Mouse (Mus musculus): ENCODE results near the gene Ankrd27. TPM values are rescaled to one million over a fixed set of nuclear protein-coding genes. Genes with fewer than 3 reads are reported as not detected.

The Ankrd27 gene
- polyA plus RNA-seq (2014; fragmentation: Nextera tagmentation; extraction: Ambion mirVana): 31.5 and 36.4 TPM in 2 replicates

GRCm38 (mm10) chr7:35586055-35586905 lies at the start of gene Ankrd27:
TSS of gene Ankrd27 (plus strand) at chr7:35586244.
- H3K9me3 ChIP-seq (replicated peaks; ENCODE audit: control insufficient read depth, low read length): no peaks in the 10 kb centered on the region
- peaks cover 21% of the 10 kb centered on the region for H3K27me3 ChIP-seq (ENCODE audit: control insufficient read depth, insufficient read depth, low read length)
- H3K4me1 ChIP-seq (ENCODE audit: control insufficient read depth, insufficient read depth, low read length): peaks cover 3% of the 10 kb centered on the region; the same call in 1 of the 2 replicates
- DNase-seq (ENCODE audit: low spot score) (peak; percentile 98), ATAC-seq (replicated peaks; ENCODE audit: insufficient number of reproducible peaks, low FRiP score, low TSS enrichment, low read depth) (peak; percentile 99)
- H3K27ac ChIP-seq (replicated peaks; ENCODE audit: low read depth, low read length): no peak within 1 kb of the TSS
- H3K4me2 ChIP-seq (ENCODE audit: low read depth, low read length): peak within 1 kb of the TSS; percentile 96
- peak within 1 kb of the TSS; percentile 81 for H3K4me3 ChIP-seq (ENCODE audit: low read depth, low read length)
- H3K36me3 ChIP-seq (replicated peaks; ENCODE audit: control insufficient read depth, insufficient read depth, low read depth, low read length): no peaks in the 10 kb centered on the region
- WGBS: under 1% methylated on average over 48 of the region's 49 CpGs
- H3K9ac ChIP-seq (replicated peaks; ENCODE audit: low read length): peak within 1 kb of the TSS; percentile 80

GRCm38 (mm10) chr7:35537562-35537961 lies 48.5 kb upstream of the Ankrd27 start, which contains the start of gene Tdrd12:
TSS of gene Tdrd12 (minus strand) at chr7:35537745.
- H3K36me3 ChIP-seq (replicated peaks; ENCODE audit: control insufficient read depth, insufficient read depth, low read depth, low read length): no peaks in the 10 kb centered on the region
- no peak within 1 kb of the TSS for H3K4me2 ChIP-seq (ENCODE audit: low read depth, low read length)
- DNase-seq (ENCODE audit: low spot score) (no peak), ATAC-seq (replicated peaks; ENCODE audit: insufficient number of reproducible peaks, low FRiP score, low TSS enrichment, low read depth) (no peak)
- H3K9me3 ChIP-seq (replicated peaks; ENCODE audit: control insufficient read depth, low read length): no peaks in the 10 kb centered on the region
- H3K4me3 ChIP-seq (ENCODE audit: low read depth, low read length): no peak within 1 kb of the TSS
- no peak within 1 kb of the TSS for H3K27ac ChIP-seq (replicated peaks; ENCODE audit: low read depth, low read length)
- no peaks in the 10 kb centered on the region for H3K4me1 ChIP-seq (ENCODE audit: control insufficient read depth, insufficient read depth, low read length)
- H3K9ac ChIP-seq (replicated peaks; ENCODE audit: low read length): no peak within 1 kb of the TSS
- 83% methylated on average over 17 of the region's 17 CpGs for WGBS
- H3K27me3 ChIP-seq (ENCODE audit: control insufficient read depth, insufficient read depth, low read length): no peaks in the 10 kb centered on the region

GRCm38 (mm10) chr7:35545881-35546280 lies 40.2 kb upstream of the Ankrd27 start:
- no peaks in the 10 kb centered on the region for H3K9me3 ChIP-seq (replicated peaks; ENCODE audit: control insufficient read depth, low read length)
- no peaks in the 10 kb centered on the region for H3K36me3 ChIP-seq (replicated peaks; ENCODE audit: control insufficient read depth, insufficient read depth, low read depth, low read length)
- H3K27ac ChIP-seq (replicated peaks; ENCODE audit: low read depth, low read length): no peak overlapping the region
- WGBS: 36% methylated on average over 4 of the region's 4 CpGs
- no peak overlapping the region for H3K4me2 ChIP-seq (ENCODE audit: low read depth, low read length)
- ATAC-seq (replicated peaks; ENCODE audit: insufficient number of reproducible peaks, low FRiP score, low TSS enrichment, low read depth) (no peak), DNase-seq (ENCODE audit: low spot score) (peak; percentile 85)
- H3K4me1 ChIP-seq (ENCODE audit: control insufficient read depth, insufficient read depth, low read length): no peaks in the 10 kb centered on the region
- H3K4me3 ChIP-seq (ENCODE audit: low read depth, low read length): no peak overlapping the region
- H3K27me3 ChIP-seq (ENCODE audit: control insufficient read depth, insufficient read depth, low read length): no peaks in the 10 kb centered on the region
- no peak overlapping the region for H3K9ac ChIP-seq (replicated peaks; ENCODE audit: low read length)

- Histone ChIP-seq H3K9me3 (replicated peaks; ENCODE audit: control insufficient read depth, low read length) (no peaks in the 10 kb centered on the region), H3K27me3 (ENCODE audit: control insufficient read depth, insufficient read depth, low read length) (no peaks in the 10 kb centered on the region)
- DNase-seq (ENCODE audit: low spot score): peak; percentile 6
Measured at GRCm38 (mm10) chr7:35553751-35554604, 32.1 kb upstream of the Ankrd27 start.

GRCm38 (mm10) chr7:35554605-35555175 lies 31.4 kb upstream of the Ankrd27 start:
- Histone ChIP-seq H3K4me2 (ENCODE audit: low read depth, low read length) (peak overlapping the region; percentile 95), H3K9ac (replicated peaks; ENCODE audit: low read length) (peak overlapping the region; percentile 96), H3K27ac (replicated peaks; ENCODE audit: low read depth, low read length) (peak overlapping the region; percentile 92), H3K27me3 (ENCODE audit: control insufficient read depth, insufficient read depth, low read length) (no peaks in the 10 kb centered on the region), H3K4me3 (ENCODE audit: low read depth, low read length) (peak overlapping the region; percentile 75), H3K9me3 (replicated peaks; ENCODE audit: control insufficient read depth, low read length) (no peaks in the 10 kb centered on the region), H3K4me1 (ENCODE audit: control insufficient read depth, insufficient read depth, low read length) (no peaks in the 10 kb centered on the region), H3K36me3 (replicated peaks; ENCODE audit: control insufficient read depth, insufficient read depth, low read depth, low read length) (no peaks in the 10 kb centered on the region)
- ATAC-seq (replicated peaks; ENCODE audit: insufficient number of reproducible peaks, low FRiP score, low TSS enrichment, low read depth): no peak
- 7% methylated on average over 28 of the region's 28 CpGs for WGBS
- DNase-seq (ENCODE audit: low spot score): peak; percentile 33

More at GRCm38 (mm10) chr7:35553751-35554604, 32.1 kb upstream of the Ankrd27 start:
- ATAC-seq (replicated peaks; ENCODE audit: insufficient number of reproducible peaks, low FRiP score, low TSS enrichment, low read depth): no peak
- no peak overlapping the region for H3K27ac ChIP-seq (replicated peaks; ENCODE audit: low read depth, low read length)
- WGBS: 61% methylated on average over 10 of the region's 10 CpGs
- H3K36me3 ChIP-seq (replicated peaks; ENCODE audit: control insufficient read depth, insufficient read depth, low read depth, low read length): no peaks in the 10 kb centered on the region
- no peak overlapping the region for H3K9ac ChIP-seq (replicated peaks; ENCODE audit: low read length)
- no peak overlapping the region for H3K4me2 ChIP-seq (ENCODE audit: low read depth, low read length)
- H3K4me1 ChIP-seq (ENCODE audit: control insufficient read depth, insufficient read depth, low read length): no peaks in the 10 kb centered on the region
- no peak overlapping the region for H3K4me3 ChIP-seq (ENCODE audit: low read depth, low read length)

- peak overlapping the region; percentile 96 for H3K9ac ChIP-seq (replicated peaks; ENCODE audit: low read length)
- no peaks in the 10 kb centered on the region for H3K9me3 ChIP-seq (replicated peaks; ENCODE audit: control insufficient read depth, low read length)
- WGBS: under 1% methylated on average over 89 of the region's 93 CpGs
- H3K4me1 ChIP-seq (ENCODE audit: control insufficient read depth, insufficient read depth, low read length): no peaks in the 10 kb centered on the region
- ATAC-seq (replicated peaks; ENCODE audit: insufficient number of reproducible peaks, low FRiP score, low TSS enrichment, low read depth) (peak; percentile 90), DNase-seq (ENCODE audit: low spot score) (peak; percentile 94)
- no peaks in the 10 kb centered on the region for H3K27me3 ChIP-seq (ENCODE audit: control insufficient read depth, insufficient read depth, low read length)
- peak overlapping the region; percentile 95 for H3K4me2 ChIP-seq (ENCODE audit: low read depth, low read length)
- H3K27ac ChIP-seq (replicated peaks; ENCODE audit: low read depth, low read length): peak overlapping the region; percentile 92
- H3K36me3 ChIP-seq (replicated peaks; ENCODE audit: control insufficient read depth, insufficient read depth, low read depth, low read length): no peaks in the 10 kb centered on the region
- peak overlapping the region; percentile 75 for H3K4me3 ChIP-seq (ENCODE audit: low read depth, low read length)
Measured at GRCm38 (mm10) chr7:35555224-35556204, 30.5 kb upstream of the Ankrd27 start.

GRCm38 (mm10) chr7:35556205-35556603 lies 29.8 kb upstream of the Ankrd27 start, which contains the start of gene Nudt19:
TSS of gene Nudt19 (minus strand) at chr7:35556304.
- 73% methylated on average over 4 of the region's 4 CpGs for WGBS
- no peaks in the 10 kb centered on the region for H3K4me1 ChIP-seq (ENCODE audit: control insufficient read depth, insufficient read depth, low read length)
- H3K9ac ChIP-seq (replicated peaks; ENCODE audit: low read length): peak within 1 kb of the TSS; percentile 96
- H3K27ac ChIP-seq (replicated peaks; ENCODE audit: low read depth, low read length): peak within 1 kb of the TSS; percentile 92
- no peaks in the 10 kb centered on the region for H3K27me3 ChIP-seq (ENCODE audit: control insufficient read depth, insufficient read depth, low read length)
- no peak for DNase-seq (ENCODE audit: low spot score)
- no peak for ATAC-seq (replicated peaks; ENCODE audit: insufficient number of reproducible peaks, low FRiP score, low TSS enrichment, low read depth)
- no peaks in the 10 kb centered on the region for H3K9me3 ChIP-seq (replicated peaks; ENCODE audit: control insufficient read depth, low read length)
- H3K36me3 ChIP-seq (replicated peaks; ENCODE audit: control insufficient read depth, insufficient read depth, low read depth, low read length): no peaks in the 10 kb centered on the region
- H3K4me2 ChIP-seq (ENCODE audit: low read depth, low read length): peak within 1 kb of the TSS; percentile 95
- peak within 1 kb of the TSS; percentile 75 for H3K4me3 ChIP-seq (ENCODE audit: low read depth, low read length)
